Mouse (Mus musculus): ENCODE results near the gene Gpr3. TPM values are rescaled to one million over a fixed set of nuclear protein-coding genes. Genes with fewer than 3 reads are reported as not detected.

Gene Gpr3
- not detected for total RNA-seq (2023)

GRCm38 (mm10) chr4:133211751-133212561, at the start of gene Gpr3, which contains the start of gene Cd164l2:
Gene Gpr3 (minus strand): TSS chr4:133212536.
Gene Cd164l2 (plus strand): TSS chr4:133212131.

GRCm38 (mm10) chr4:133240490-133240921, 28.2 kb upstream of the Gpr3 start, which contains the start of gene Map3k6:
Gene Map3k6 (plus strand): TSS chr4:133240818.

Other genes with a start within 250 kb of the Gpr3 start
- gene Fgr, start 238.4 kb downstream of the Gpr3 start, total RNA-seq (2023), result 1 to 10 TPM; 2.5 to 6.2 TPM
- 10 to 100 TPM; 63.0 to 66.9 TPM for gene Ahdc1, start 201.3 kb downstream of the Gpr3 start, total RNA-seq (2023)
- gene Wasf2, start 82.0 kb downstream of the Gpr3 start, total RNA-seq (2023), result 100 to 1,000 TPM; 228 to 232 TPM
- 1 to 10 TPM; 2.5 to 3.1 TPM for gene Cd164l2, start 405 bp downstream of the Gpr3 start, total RNA-seq (2023)
- under 1 TPM; 0.50 to 0.56 TPM for gene Map3k6, start 28.3 kb upstream of the Gpr3 start, total RNA-seq (2023)
- gene Sytl1, start 50.6 kb upstream of the Gpr3 start, total RNA-seq (2023), result 10 to 100 TPM; 33.8 to 37.4 TPM
- 10 to 100 TPM; 62.1 to 66.2 TPM for gene Tmem222, start 65.3 kb upstream of the Gpr3 start, total RNA-seq (2023)
- gene Wdtc1, start 140.9 kb upstream of the Gpr3 start, total RNA-seq (2023), result 10 to 100 TPM; 47.0 to 49.6 TPM
- gene Slc9a1, start 157.2 kb upstream of the Gpr3 start, total RNA-seq (2023), result 10 to 100 TPM; 56.5 to 58.9 TPM

Data from T-cell, adult 66 days (primary cell).